Mouse (Mus musculus) heart, adult 2 months (tissue): ENCODE measurements at regions not wholly inside any gene's neighbourhood (a gene's known extent, or its start where the extent isn't known, plus 50 kb on each side); places are given as distances from the start of the nearest gene placed in this dataset.

Source experiments
- DNase-seq, 2 experiments: peaks; one replicate each; pipeline ENCODE4 v3.0.0; 2021
- H3K27ac ChIP-seq: fragments of 200-600 bp; 2 replicates; pipeline ENCODE4 v1.8.1; 2022
- H3K27me3 ChIP-seq: fragments of 200-500 bp; 2 replicates; pipeline ENCODE4 v1.6.1; 2012; ENCODE audit warnings: mild to moderate bottlenecking, low read length, inconsistent platforms, mixed read lengths; ENCODE audit not compliant: control insufficient read depth, insufficient read depth
- H3K36me3 ChIP-seq: fragments of 200-500 bp; 2 replicates; pipeline ENCODE4 v1.6.1; 2012; ENCODE audit warnings: low read length, inconsistent platforms; ENCODE audit not compliant: control insufficient read depth, insufficient read depth
- H3K4me1 ChIP-seq: fragments of 200-500 bp; 2 replicates; pipeline ENCODE4 v1.6.1; 2011; ENCODE audit warnings: low read length; ENCODE audit not compliant: control insufficient read depth, insufficient read depth
- H3K4me3 ChIP-seq: fragments of 200-600 bp; 2 replicates; pipeline ENCODE4 v1.8.1; 2022
- H3K79me2 ChIP-seq: fragments of 200-500 bp; replicated peaks from 2 replicates; pipeline ENCODE4 v1.6.1; 2012; ENCODE audit warnings: mild to moderate bottlenecking, inconsistent platforms, low read length, moderate library complexity, mixed read lengths; ENCODE audit not compliant: control insufficient read depth, insufficient read depth
- H3K9ac ChIP-seq: fragments of 200-500 bp; 2 replicates; pipeline ENCODE4 v1.6.1; 2012; ENCODE audit warnings: low read depth, mild to moderate bottlenecking, control low read depth, inconsistent platforms, low read length, mixed read lengths
- CTCF ChIP-seq: fragments of 200-600 bp; IDR thresholded peaks from 2 replicates; pipeline ENCODE4 v1.8.1; 2022; ENCODE audit warnings: antibody characterized with exemption, mild to moderate bottlenecking, moderate library complexity
- EP300 ChIP-seq: fragments of 200-500 bp; IDR thresholded peaks from 2 replicates; pipeline ENCODE4 v1.6.1; 2011; ENCODE audit warnings: low read depth, low read length, control low read depth; ENCODE audit not compliant: insufficient read depth
- POLR2A ChIP-seq: fragments of 200-500 bp; IDR thresholded peaks from 2 replicates; pipeline ENCODE4 v1.6.1; 2011; ENCODE audit warnings: mild to moderate bottlenecking, low read depth, low read length, control low read depth; ENCODE audit not compliant: insufficient read depth
- WGBS: fragments of 180-500 bp; shearing (Covaris S2); methylation state at CpG from one replicate; pipeline ENCODE4 v1.1.7; 2018; 5-methylcytosine and 5-hydroxymethylcytosine counted together
- intact Hi-C: fragments of 180-260 bp; cut with DNase I; formaldehyde crosslinking; loops from one replicate; pipeline ENCODE4 v1.15.1; 2025

- Histone ChIP-seq H3K4me3 (no peak overlapping the region), H3K36me3 (no peaks in the 10 kb centered on the region), H3K79me2 (no peaks in the 10 kb centered on the region), H3K4me1 (no peaks in the 10 kb centered on the region), H3K9ac (no peak overlapping the region), H3K27ac (no peak overlapping the region), H3K27me3 (no peaks in the 10 kb centered on the region)
- DNase-seq, result no peak
- intact Hi-C loops, result no loop called here
- TF ChIP-seq CTCF, result no peak
- no peak for TF ChIP-seq POLR2A
- no peak for TF ChIP-seq EP300
- WGBS, result 68% methylated on average over 4 of the region's 4 CpGs
Measured at GRCm38 (mm10) chr13:47999399-47999798, 261.6 kb upstream of the Id4 start.

- H3K36me3 ChIP-seq, result no peaks in the 10 kb centered on the region
- no peaks in the 10 kb centered on the region for H3K79me2 ChIP-seq
- no peak for TF ChIP-seq POLR2A
- TF ChIP-seq EP300, result no peak
- TF ChIP-seq CTCF, result no peak
- no peak overlapping the region for H3K27ac ChIP-seq
- WGBS, result 83% methylated on average over 4 of the region's 4 CpGs
- no peak overlapping the region for H3K4me3 ChIP-seq
- no peak overlapping the region for H3K9ac ChIP-seq
- intact Hi-C loops, result no loop called here
- H3K27me3 ChIP-seq, result no peaks in the 10 kb centered on the region
- peak in 1 of 2 experiments; percentile 4 for DNase-seq
- H3K4me1 ChIP-seq, result no peaks in the 10 kb centered on the region
Measured at GRCm38 (mm10) chr13:48003126-48003525, 257.9 kb upstream of the Id4 start.

- Histone ChIP-seq H3K4me3 (no peak overlapping the region), H3K9ac (no peak overlapping the region), H3K27ac (no peak overlapping the region), H3K27me3 (no peaks in the 10 kb centered on the region), H3K4me1 (no peaks in the 10 kb centered on the region), H3K36me3 (no peaks in the 10 kb centered on the region), H3K79me2 (no peaks in the 10 kb centered on the region)
- intact Hi-C loops, result no loop called here
- 71% methylated on average over 7 of the region's 7 CpGs for WGBS
- DNase-seq, result no peak
- TF ChIP-seq POLR2A, result no peak
- TF ChIP-seq CTCF, result no peak
- no peak for TF ChIP-seq EP300
Measured at GRCm38 (mm10) chr13:48013336-48013750, 247.7 kb upstream of the Id4 start.

- Histone ChIP-seq H3K27ac (no peak overlapping the region), H3K9ac (no peak overlapping the region), H3K4me1 (no peaks in the 10 kb centered on the region), H3K4me3 (no peak overlapping the region), H3K79me2 (no peaks in the 10 kb centered on the region), H3K27me3 (no peaks in the 10 kb centered on the region), H3K36me3 (no peaks in the 10 kb centered on the region)
- TF ChIP-seq EP300, result no peak
- no peak for TF ChIP-seq POLR2A
- peak; percentile 17; the same call in 1 of the 2 replicates for TF ChIP-seq CTCF
- no peak for DNase-seq
- intact Hi-C loops, result no loop called here
- 88% methylated on average over 4 of the region's 4 CpGs for WGBS
Measured at GRCm38 (mm10) chr13:48015296-48015695, 245.7 kb upstream of the Id4 start.

GRCm38 (mm10) chr13:48016051-48016450 lies 245.0 kb upstream of the Id4 start:
- Histone ChIP-seq H3K9ac (no peak overlapping the region), H3K4me1 (no peaks in the 10 kb centered on the region), H3K79me2 (no peaks in the 10 kb centered on the region), H3K27me3 (no peaks in the 10 kb centered on the region), H3K36me3 (no peaks in the 10 kb centered on the region), H3K27ac (no peak overlapping the region), H3K4me3 (no peak overlapping the region)
- TF ChIP-seq EP300, result no peak
- no peak for TF ChIP-seq POLR2A
- no peak for TF ChIP-seq CTCF
- WGBS, result 87% methylated on average over 3 of the region's 3 CpGs
- no peak for DNase-seq
- intact Hi-C loops, result no loop called here

GRCm38 (mm10) chr13:48016606-48017005 lies 244.4 kb upstream of the Id4 start:
- Histone ChIP-seq H3K27me3 (no peaks in the 10 kb centered on the region), H3K27ac (no peak overlapping the region), H3K79me2 (no peaks in the 10 kb centered on the region), H3K4me3 (no peak overlapping the region), H3K9ac (no peak overlapping the region), H3K4me1 (no peaks in the 10 kb centered on the region), H3K36me3 (no peaks in the 10 kb centered on the region)
- 83% methylated on average over 6 of the region's 6 CpGs for WGBS
- TF ChIP-seq EP300, result no peak
- TF ChIP-seq POLR2A, result no peak
- TF ChIP-seq CTCF, result no peak
- intact Hi-C loops, result no loop called here
- no peak for DNase-seq
